Mouse (Mus musculus) mouse embryonic stem cell (cell line): Measurements from ENCODE around the gene Wnt7b.

ENCODE experiments used
- in situ Hi-C, 2 experiments: fragments of 300-500 bp; cut with MboI; formaldehyde crosslinking; loops; 1 replicate in 1 of 2; 3 replicates in 1 of 2; pipeline ENCODE4 v1.14.3; 2019 to 2020; ENCODE audit warnings: low sequenced_read_pairs in 2 of 2, low pct_unique_long_range_greater_than_20kb in 1 of 2, mixed read lengths in 1 of 2; ENCODE audit not compliant: unreplicated experiment in 1 of 2

Gene Wnt7b

DNA sequence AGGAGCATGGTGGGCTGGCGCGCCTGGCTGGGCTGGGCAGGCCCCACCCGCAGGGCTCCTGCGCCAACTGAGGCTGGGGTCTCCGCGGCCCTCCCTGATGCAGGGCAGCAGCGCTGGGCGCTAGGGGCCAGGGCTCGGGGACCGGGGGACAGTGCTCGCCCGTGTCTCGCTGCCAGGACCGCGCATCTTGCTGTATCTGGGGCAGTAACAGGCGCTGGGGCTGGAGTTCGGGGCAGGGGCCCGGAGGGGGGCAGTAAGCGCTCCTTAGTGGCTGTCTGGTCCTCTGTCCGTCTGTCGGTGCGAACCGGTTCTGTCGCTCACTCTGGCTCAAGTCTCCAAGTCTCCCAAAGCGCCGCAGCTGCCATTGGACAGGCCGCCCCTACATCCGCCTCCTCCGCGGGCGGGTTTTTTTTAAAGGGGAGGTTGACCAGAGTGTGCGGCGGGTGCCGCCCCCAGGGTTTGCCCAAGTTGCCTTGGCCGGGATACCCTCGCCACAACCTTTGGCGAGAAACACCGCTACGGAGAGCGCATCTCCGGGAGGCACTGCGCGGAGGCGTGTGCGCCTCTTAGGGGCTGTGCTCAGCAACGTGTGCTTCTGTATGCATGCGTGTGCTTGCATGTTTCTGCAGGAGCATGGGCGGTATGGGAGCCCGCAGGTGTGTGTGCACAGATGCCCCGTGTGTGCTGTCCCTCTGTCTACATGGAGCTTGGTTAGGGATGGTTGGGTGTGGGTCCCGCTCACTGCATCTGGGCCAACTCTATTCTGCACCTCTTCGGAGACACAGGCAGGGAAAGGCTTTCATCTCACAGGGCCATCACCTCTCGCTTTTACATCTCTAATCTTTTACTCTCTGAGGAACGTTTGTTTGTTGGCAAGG, 4.5 kb downstream of the Wnt7b start:
- in situ Hi-C loops, result loop anchor here in 1 of 2 experiments (5.0 kb wide), 1 partner anchor 36 kb away; no protein-coding TSS in a partner anchor

DNA sequence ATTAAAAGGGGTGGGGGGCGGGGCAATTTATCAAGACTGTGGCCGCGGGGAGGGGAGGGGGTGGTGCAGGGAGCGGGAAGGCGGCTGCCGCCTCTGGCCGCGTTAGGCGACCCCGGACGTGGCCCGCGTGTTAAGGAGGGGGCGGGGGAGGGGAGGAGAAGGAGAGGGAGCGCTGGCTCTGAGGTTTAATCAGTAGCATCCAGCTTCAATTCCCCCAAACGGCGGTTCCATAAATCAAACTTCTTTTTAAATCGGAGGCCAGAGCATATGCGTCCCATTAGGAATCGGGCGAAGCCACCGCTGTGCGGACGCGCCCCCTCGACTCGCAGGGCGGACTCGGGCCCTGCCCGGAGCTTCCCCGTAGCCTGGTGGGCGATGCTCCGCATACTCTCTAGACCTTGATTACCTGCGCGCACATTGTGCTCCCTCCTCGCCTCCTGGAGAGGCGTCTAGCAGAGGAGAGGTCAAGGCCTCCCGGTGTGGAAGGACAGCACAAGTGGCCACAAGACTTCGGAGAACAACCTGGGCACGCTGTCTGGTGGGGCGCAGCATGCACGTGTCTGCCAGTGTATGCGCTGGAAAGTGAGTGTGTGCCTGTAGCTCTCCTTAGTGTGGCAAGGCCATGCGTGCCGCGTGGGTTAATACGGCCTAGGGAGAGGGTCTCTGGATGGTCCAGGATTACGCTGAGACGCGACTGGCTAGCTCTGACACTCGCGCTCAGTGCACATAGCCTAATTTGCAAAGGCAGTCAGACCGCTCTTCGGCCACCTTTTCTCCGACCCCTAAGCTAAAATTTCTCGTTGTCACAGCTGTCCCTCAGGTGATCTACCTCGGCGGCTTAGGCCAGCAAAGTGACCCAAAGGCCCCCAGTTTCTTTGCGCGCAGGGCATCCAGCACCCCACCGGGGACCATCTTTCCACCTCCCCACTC, 5.5 kb downstream of the Wnt7b start:
- in situ Hi-C loops, result loop anchor here in 1 of 2 experiments (5.0 kb wide), 1 partner anchor 34 kb away; no protein-coding TSS in a partner anchor

DNA sequence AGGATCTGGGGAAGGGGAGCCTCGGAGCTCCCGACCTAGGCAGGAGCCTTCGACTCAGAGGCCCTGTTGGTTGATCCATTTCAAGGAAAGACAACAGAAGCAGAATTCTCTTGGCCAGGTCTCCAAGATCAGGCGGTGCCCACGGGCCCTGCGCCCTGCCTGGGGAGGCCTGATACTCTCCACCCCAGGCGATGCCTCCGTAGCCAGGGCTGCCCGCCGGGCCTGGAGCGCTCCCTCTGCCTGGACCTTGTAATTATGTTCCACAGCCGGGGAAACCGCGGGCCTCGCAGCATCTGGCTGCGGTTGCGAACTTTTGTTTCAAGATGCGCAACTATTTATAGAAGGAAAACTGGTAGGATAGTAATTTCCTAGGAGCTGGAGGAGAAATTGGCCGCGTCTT, 6.2 kb downstream of the Wnt7b start:
- in situ Hi-C loops, result loop anchor here in 1 of 2 experiments (5.0 kb wide), 1 partner anchor 34 kb away; no protein-coding TSS in a partner anchor

DNA sequence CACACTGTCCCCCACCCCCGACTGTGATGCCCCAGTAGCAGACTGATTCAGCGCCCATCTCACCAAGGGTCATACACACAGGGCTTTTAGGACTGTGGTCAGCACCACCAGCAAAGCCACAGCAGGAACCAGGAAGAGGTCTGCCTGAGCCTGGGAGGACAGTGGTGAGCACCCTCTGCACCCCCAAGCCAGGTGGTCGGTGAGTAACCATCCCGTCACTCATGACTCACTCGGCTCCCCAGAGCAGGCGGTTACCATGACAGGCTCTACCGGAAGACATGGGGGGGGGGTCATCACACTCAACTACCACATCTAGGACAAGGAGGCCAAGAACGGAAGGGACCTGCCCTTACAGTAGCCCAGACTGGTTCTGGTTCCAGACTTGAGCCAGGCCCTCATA, 7.7 kb downstream of the Wnt7b start:
- in situ Hi-C loops, result no loop called here

DNA sequence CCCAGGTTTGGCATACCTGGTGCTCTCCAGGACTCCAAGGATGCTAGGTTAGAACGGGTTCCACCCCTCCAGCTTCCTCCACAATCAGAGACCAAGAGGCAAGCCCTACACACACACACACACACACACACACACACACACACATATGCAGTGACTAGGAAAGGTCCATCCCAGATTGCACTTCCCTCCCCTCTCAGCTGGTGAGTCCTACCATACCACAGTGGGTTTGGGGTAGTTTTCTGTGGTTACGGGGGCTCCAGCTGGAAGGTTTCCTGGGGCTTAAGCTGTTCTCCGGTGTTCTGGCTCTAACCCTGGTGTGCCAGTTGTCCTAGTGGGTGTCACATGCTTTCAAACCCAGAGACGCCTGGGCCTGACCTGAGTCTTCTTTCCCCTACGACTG, 8.2 kb downstream of the Wnt7b start:
- in situ Hi-C loops, result no loop called here

DNA sequence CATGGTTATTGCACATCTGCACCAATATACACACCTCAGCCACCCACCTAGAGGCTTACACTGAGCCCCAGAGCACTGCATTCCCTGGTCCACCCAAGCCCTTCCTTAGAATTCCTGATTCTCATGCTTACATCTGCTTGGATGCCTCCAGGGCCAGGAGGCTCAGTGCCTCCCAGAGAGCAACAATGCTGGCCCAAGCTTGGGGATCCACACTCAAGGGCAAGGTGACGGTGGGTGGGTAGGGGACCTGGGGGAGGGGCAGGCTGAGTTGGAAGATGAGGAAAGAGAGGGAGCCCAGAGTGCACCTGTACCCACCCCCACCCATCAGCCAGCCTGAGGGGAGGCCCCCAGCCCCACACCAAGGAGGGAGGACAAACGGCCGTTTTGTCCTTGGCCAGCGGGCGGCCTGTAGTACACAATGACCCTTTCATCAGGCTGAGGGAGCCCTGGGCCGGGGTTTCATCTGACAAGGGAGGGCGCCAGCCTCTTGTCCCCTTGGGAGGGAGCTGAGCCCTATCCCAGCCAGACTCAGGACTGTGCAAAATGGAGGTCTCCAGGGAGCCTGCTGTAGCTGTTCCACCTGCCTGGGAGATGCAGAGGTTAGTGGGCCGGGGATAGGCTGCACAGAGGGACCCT, 9.5 kb downstream of the Wnt7b start:
- in situ Hi-C loops, result no loop called here

DNA sequence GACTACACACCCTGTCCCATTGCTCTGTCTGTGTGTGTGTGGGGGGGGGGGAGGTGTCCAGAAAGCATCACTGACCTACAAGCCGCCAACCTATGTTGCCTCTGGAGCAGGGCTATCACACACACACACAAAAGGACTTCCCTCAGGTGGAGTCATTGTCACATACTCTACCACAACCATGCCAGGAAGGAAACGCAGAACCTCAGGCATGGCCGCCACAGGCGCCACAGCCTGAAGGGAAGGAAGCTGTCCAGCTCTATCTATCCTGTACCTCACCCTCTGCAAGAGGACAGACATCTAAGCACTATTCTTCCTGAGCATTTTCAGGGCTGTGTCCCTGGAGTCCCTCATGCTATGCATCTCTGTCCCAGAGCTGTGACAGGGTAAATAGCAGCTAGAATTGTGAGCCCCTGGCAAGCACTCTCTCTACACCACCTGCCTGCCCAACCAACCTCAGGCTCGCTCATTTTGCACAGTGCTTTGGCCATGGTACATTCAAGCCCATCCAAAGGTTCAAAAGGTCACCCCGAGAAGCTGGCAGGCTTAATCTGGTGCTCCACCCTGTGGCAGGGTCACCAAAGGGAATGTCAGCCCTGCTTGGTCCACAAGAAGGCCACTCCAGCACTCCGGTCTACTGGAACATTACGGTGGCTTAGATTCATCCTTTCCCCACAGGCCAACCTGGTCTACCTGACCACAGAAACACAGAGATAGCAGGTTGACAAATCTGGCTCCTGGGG, 12.1 kb downstream of the Wnt7b start:
- in situ Hi-C loops, result no loop called here

DNA sequence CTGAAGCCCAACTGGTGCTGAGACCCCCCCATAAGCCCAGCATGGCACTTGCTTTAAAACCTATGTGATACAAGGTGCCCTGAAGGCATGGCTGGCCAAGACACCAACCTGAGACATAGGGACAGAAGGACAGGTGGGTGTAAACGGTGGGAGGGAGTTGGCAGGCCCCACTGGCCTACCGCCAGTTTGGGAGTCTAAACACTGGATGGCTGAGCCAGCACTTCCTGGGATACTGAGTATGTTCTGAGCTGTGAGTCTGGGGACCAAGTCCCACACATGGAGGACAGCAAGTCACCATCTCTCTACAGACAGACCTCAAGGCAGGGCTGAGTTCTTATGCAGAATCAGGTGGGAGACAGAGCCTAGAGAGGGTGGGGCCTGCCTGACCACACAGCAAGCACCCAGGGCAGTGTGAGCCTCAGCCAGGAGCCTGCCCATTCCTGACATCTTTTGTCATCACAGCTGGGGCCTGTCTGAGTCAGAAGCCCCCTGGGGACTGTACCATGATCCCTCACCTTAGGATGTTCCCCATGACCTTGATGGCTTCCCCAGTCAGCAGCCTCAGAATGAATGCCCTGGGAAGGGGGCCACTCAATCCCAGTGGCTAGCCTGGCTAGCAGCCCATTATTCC, 13.0 kb downstream of the Wnt7b start:
- in situ Hi-C loops, result no loop called here

DNA sequence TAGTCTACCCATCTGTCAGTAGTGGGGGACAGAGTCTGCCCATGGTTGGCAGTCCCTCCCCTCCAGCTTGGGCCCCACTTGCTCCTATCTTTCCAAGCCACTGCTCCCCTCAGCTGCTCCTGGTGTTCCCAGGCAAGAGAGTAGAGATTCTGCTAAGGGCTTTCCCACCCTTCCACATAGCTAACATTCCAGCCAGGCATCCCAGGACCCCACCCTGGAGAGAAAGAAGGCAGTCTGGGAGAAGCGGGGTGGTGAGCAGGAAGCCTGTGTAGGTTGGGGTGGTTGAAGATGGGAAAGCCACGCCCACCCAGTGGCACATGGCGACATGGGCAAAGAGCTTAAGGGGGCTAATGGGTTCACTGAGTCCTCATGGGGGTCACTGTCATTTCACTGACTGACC, 13.9 kb downstream of the Wnt7b start:
- in situ Hi-C loops, result no loop called here

DNA sequence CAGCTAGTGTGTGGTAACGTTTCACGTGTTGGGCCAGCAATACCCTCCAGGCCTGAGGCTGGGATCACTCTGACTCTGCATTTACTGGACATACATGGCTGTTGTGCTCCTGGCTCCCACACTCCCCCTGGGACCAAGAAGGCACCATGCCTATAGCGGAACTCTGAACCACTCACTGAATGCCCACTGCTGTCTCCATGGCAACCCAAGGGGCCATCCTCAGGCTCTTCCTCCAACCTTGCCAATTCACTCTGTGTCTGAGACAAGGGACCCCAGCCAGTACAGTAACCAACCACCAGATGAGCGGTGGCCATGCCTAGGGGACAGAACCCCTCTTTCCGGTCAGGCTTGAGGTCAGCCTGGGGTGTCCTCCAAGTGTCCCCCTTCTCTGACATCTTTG, 17.3 kb downstream of the Wnt7b start:
- in situ Hi-C loops, result no loop called here

DNA sequence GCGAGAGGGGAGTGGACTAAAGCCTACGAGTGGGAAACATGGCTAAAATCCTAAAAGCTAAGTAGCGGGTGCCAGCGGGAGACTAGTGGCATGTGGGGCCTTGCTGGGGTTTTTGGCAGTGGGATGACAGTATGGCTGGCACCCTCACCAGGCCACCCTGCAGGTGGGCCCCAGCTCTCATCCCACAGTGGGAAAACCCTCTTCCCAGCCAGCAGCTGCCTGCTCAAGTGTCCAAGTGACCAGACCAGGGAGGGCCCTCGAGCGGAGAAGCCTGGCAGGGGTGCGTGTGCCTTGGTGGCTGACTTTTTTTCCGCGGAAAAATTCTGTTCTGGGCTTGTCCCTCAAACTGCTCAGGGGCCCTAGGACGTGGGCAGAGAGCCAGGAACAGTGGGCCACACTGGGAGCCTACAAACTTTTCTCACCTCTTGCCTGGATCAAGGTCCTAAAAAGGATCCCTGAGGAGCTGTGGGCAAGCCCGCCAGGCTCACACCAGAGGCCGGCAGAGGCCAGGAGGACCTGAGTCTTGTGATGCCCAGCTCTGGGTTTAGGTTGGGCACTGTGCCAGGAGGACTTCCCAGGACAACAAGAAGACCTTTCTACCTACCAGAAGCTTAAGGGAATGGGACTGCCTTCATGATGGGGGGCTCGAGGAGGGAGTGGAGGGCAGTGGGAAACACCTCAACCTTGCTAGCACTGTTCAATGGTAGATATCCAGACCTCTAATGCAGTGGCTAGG, 18.1 kb downstream of the Wnt7b start:
- in situ Hi-C loops, result no loop called here

DNA sequence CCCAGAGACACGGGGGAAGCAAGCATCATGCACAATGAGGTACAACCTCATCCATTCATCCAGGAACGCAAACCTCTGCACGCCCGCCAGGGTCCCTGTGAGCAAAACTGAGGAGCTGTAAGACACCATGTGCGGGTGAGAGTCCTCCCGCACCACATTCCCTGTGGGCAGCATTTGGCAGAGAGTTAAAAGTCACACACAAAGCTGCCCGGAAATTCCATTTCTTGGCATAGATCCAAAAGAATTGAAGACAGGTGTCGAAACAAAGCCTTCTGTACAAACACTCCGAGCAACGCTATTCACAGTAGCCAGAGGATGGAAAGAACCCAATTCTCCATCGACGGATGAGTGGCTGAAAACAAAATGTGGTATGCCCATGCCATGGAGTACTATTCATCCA, 20.3 kb downstream of the Wnt7b start:
- in situ Hi-C loops, result no loop called here

DNA sequence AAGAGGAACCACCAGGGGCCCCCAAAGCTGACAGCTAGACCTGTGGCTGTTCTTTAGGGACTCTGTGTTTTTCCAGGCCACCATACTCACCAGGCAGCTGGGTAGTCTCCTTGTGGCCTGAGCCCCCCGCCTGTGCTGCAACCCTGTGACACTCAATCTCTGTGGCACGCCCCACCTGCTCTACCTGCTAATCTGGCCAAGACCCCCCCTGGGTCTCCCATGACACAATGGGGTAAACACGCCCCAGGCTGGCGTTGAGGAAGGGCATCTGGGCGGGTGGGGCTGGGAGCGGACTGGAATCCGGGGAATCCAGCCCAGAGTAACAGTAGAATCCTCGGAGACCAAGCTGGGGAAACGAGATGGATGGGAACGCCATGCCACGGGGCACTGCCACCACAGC, 21.4 kb downstream of the Wnt7b start:
- in situ Hi-C loops, result no loop called here

DNA sequence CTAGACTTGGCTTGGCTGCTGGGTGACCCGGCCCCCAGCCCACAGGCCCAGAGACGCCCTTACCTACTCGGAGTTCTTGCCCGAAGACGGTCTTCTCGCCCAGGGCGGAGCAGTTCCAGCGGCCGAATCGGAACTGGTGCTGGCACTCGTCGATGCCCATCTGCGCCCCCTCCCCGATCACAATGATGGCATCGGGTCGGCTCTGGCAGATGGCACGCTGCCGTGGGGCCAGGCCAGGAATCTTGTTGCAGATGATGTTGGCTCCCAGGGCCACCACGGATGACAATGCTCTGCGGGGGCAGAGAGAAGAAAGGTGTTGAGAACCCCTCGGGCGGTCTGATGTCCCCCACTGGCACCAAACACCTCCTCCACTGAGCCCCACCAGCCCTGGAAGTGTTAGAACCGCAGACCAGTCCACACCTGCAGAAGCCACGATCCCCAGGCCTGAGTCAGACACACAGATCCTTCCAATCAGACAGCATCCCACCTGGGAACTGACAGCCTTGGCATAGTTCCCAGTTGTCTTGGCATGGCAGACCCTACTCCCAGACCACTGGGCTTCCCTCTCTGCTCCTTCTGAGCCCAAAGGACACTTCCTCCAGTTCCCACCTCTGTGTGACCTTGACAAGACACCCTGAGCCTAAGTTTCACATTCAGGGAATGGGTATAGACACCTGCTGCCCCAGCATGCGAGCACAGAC, 23.3 kb downstream of the Wnt7b start:
- in situ Hi-C loops, result no loop called here

DNA sequence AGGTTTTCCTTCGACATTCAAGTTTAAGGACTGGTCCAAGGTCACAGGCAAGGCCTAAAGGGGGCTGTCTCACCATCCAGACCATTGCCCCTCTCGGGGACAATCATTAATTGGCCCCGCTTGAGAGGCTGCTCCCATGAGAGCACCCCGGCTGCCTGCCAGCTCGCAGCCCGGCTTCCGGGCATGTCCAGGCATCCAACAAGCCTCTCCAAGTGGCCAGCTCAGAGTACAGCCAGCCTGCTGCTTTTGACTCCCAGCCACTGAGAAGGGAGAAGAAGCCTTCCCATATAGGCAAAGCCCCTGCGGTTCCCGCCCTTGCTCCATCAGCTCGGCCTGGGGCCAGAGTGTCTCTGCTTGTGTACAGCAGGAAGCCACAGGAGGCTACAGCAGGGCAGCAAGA, 26.5 kb downstream of the Wnt7b start:
- in situ Hi-C loops, result no loop called here

DNA sequence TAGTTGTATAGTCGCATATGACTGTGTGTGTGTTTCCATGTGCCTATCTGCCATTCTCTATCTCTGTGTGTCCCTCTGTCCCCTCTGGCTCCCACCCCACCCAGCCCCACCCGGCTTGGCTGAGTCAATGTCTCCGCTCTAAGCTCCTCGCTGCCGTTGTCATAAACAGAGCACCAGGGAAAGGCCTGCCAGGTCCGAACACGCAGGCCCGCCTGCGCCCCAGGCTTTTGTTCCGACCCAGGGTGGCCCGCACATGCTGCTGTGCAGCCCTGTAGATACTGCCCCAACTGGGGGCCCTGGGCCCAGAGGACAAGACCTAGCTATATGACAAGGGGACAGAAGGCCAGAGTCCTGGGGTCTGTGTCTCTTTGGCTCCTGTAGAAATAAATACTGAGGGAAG, 28.9 kb downstream of the Wnt7b start:
- in situ Hi-C loops, result no loop called here

DNA sequence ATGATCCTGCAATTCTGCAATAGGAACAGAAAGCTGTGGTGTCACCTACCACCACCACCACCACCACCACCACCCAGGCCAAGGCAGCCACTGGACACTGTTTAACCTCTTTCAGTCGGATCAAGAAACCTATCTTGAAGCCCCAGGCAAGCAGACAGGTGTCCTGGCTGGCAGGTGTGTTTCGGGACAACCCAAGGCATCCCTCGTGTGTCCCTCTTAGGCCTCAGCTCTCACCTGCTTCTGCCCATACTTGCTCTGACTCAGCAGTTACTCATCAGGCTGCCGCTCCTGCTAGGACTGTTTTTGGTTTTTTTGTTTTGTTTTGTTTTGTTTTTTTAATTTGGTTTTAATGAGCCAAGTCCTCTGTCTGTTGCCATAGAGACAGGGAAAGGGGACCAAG, 35.8 kb downstream of the Wnt7b start:
- in situ Hi-C loops, result no loop called here
